In the genomic region with DNA sequence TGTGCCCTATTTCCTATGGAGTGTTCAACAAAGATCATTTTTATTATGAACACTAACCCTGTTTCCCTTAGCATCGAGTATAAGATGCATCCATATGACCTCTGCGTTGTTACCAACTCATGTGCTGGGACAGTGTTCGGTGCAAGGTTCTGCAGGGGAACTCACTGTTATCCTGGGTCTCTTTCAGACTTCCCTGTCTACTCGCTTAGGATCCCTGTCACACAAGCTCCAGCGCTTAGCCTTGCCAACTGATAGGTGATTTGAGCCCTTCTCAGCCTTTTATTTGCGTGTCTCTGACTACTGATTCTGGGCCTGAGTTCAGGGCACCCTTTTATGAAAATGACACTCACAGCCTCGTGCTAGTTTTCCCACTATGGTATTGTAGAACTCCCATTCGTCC, we compare ENCODE assay signal across 14 mouse cellular contexts. TPM values are rescaled to one million over a fixed set of nuclear protein-coding genes. Genes with fewer than 3 reads are reported as not detected.
"Had no signal": no experiment of that assay in that cellular context is flagged by ENCODE, and none has a peak within 500 bp of the region (broad histone marks: within the 10 kb centered on the region; RNA-seq: fewer than 3 reads in every experiment).

No protein-coding gene starts in this region.

- H3K27me3 ChIP-seq: limb, embryonic 15.5 days; liver, embryonic 12.5 days; midbrain, embryonic 13.5 days had no signal

- H3K9me3 ChIP-seq: limb, embryonic 15.5 days; liver, embryonic 12.5 days; midbrain, embryonic 13.5 days had no signal

- DNase-seq: kidney, postnatal 36 days; layer of hippocampus, adult 9-11 months; layer of hippocampus, postnatal 36 days; lung, postnatal 14 days; right cerebral cortex, postnatal 14 days; thymus, adult 2 months; thymus, postnatal 25 days had no signal

- H3K9ac ChIP-seq: limb, embryonic 15.5 days; liver, embryonic 12.5 days; midbrain, embryonic 13.5 days had no signal

- ATAC-seq: hindbrain, postnatal 0 days; liver, embryonic 12.5 days; midbrain, embryonic 13.5 days had no signal

- H3K4me3 ChIP-seq: limb, embryonic 15.5 days; liver, embryonic 12.5 days; midbrain, embryonic 13.5 days had no signal

- H3K27ac ChIP-seq: hindbrain, postnatal 0 days; limb, embryonic 15.5 days; liver, embryonic 12.5 days; midbrain, embryonic 13.5 days had no signal

- H3K4me1 ChIP-seq: midbrain, embryonic 13.5 days had no signal

- H3K36me3 ChIP-seq: limb, embryonic 15.5 days; liver, embryonic 12.5 days; midbrain, embryonic 13.5 days had no signal

- H3K4me2 ChIP-seq: limb, embryonic 15.5 days; liver, embryonic 12.5 days; midbrain, embryonic 13.5 days had no signal

RNA-seq across cellular contexts. Expression of a gene that starts 26.0 kb away (rescaled TPM):
- polyA plus RNA-seq: midbrain, embryonic 13.5 days; midbrain, postnatal 0 days; neural tube, embryonic 14.5 days; spleen, adult 2 months had no signal
